Mouse (Mus musculus) cortical plate, adult 2 months (tissue): ENCODE data around the gene Fam198b. TPM values are rescaled to one million over a fixed set of nuclear protein-coding genes. Genes with fewer than 3 reads are reported as not detected.

Experiments
- H3K27ac ChIP-seq: fragments of 200-500 bp; 2 replicates; pipeline ENCODE4 v1.5.1; 2012; ENCODE audit warnings: low read length, control low read depth, inconsistent platforms; ENCODE audit not compliant: insufficient read depth
- H3K4me1 ChIP-seq: fragments of 200-500 bp; 2 replicates; pipeline ENCODE4 v1.6.1; 2011; ENCODE audit warnings: low read length; ENCODE audit not compliant: control insufficient read depth, insufficient read depth
- H3K4me3 ChIP-seq: fragments of 200-500 bp; 2 replicates; pipeline ENCODE4 v1.5.1; 2011; ENCODE audit warnings: mild to moderate bottlenecking, low read length, control low read depth; ENCODE audit not compliant: insufficient read depth
- CTCF ChIP-seq: fragments of 200-500 bp; IDR thresholded peaks from 2 replicates; pipeline ENCODE4 v1.5.1; 2011; ENCODE audit warnings: mild to moderate bottlenecking, control low read depth, low read length; ENCODE audit not compliant: insufficient read depth; ENCODE audit errors: extremely low read depth
- POLR2A ChIP-seq: fragments of 200-500 bp; IDR thresholded peaks from 2 replicates; pipeline ENCODE4 v1.6.1; 2011; ENCODE audit warnings: mild to moderate bottlenecking, low read length, control low read depth; ENCODE audit not compliant: insufficient read depth; ENCODE audit errors: extremely low read depth
- polyA plus RNA-seq: library from polyadenylated mRNA; depleted of rRNA; stranded (reverse); fragments of >200 nt; gene quantifications from 2 replicates; pipeline ENCODE4 v1.2.3, GENCODE M21; 2012; rRNA removed

Gene Fam198b
- polyA plus RNA-seq, 1 experiment = 2.4 TPM

GRCm38 (mm10) chr3:79994029-79994539, 109.8 kb downstream of the Fam198b start:
- Histone ChIP-seq H3K4me1 (peaks cover 2% of the 10 kb centered on the region), H3K27ac (no peak overlapping the region), H3K4me3 (no peak overlapping the region)
- TF ChIP-seq CTCF = no peak
- no peak for TF ChIP-seq POLR2A

- TF ChIP-seq CTCF = no peak
- TF ChIP-seq POLR2A = no peak
- H3K4me1 ChIP-seq = peaks cover 2% of the 10 kb centered on the region
- no peak overlapping the region for H3K27ac ChIP-seq
- H3K4me3 ChIP-seq = no peak overlapping the region
Measured at GRCm38 (mm10) chr3:79995726-79996125, 111.4 kb downstream of the Fam198b start.

Other genes starting within 250 kb of the Fam198b start
- 15.8 and 17.9 TPM in 2 replicates for gene Rxfp1, start 146.7 kb upstream of the Fam198b start, polyA plus RNA-seq
- 4.1 and 5.2 TPM in 2 replicates for gene Tmem144, start 31.8 kb upstream of the Fam198b start, polyA plus RNA-seq